Mouse (Mus musculus) stomach, postnatal 0 days (tissue): ENCODE data around the gene Tdrd5.

Experiments used
- CTCF ChIP-seq: IDR thresholded peaks from 2 replicates; pipeline ENCODE4 v1.5.1; 2016; ENCODE audit warnings: antibody characterized with exemption, low read depth, mild to moderate bottlenecking, moderate library complexity
- EP300 ChIP-seq: optimal IDR thresholded peaks from 2 replicates; pipeline ENCODE3; 2016; ENCODE audit warnings: antibody characterized with exemption

DNA sequence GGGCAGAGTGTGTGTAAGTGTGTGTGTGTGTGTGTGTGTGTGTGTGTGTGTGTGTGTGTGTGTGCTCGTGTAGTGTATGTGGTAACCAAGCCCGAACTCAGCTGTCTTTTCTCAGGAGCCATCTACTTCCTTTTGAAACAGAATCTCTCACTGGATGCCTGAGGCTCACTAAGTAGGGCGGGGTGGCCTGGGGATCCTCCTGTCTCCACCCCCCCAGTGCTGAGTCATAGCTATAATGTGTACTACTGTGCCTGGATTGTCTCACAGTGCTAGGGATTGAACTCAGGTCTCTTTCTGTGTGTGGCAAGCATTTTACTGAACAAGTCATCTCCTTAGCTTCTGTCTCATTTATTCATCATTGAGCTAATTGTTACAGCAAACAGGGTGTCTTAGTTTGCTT is 86.1 kb downstream of the Tdrd5 start:
- TF ChIP-seq CTCF: no peak
- no peak for TF ChIP-seq EP300
